Mouse (Mus musculus): ENCODE data around the gene Fkbp5.
"Not testable (repeated sequence)": the region's sequence is repeated elsewhere in the genome, so short reads cannot be mapped to it uniquely, and the experiment has no call there.

Fkbp5 gene

DNA sequence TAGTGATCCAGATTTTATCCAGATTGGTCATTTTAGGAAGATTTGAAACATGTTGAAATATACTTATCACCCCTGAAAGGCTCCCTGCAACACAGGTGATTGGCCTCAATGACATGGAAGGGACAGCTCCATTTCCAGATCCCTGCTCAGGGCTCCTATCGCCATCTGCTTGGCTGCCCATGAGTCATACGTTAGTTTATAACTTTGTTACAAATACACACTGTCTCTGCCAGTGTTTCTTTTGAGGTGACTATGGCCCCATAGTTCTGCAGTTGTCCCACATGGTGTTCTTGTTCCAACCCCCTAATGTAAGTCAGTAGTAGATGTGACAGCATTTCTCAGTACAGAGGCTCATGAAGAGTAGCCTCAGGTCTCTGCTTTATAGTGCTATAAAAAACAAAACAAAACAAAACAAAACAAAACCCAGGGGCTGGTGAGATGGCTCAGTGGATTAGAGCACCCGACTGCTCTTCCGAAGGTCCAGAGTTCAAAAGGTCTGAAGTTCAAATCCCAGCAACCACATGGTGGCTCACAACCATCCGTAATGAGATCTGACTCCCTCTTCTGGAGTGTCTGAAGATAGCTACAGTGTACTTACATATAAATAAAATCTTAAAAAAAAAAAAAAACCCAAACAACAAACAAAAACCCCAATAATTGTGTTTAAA, 108.9 kb downstream of the Fkbp5 start:
- TF ChIP-seq NANOG (IDR thresholded peaks at IDR 0.05; ENCODE audit: borderline replicate concordance, low read length) (no peak), CTCF (conservative IDR thresholded peaks at IDR 0.05; ENCODE audit: low read length) (no peak), POU5F1 (IDR thresholded peaks at IDR 0.05; ENCODE audit: borderline replicate concordance, low read length) (no peak)
- Histone ChIP-seq H3K4me1 (replicated peaks; ENCODE audit: low read depth, low read length) (peaks cover 63% of the 10 kb centered on the region), H3K9me3 (ENCODE audit: low read length) (no peaks in the 10 kb centered on the region), H3K27me3 (ENCODE audit: insufficient read depth, low read length) (no peaks in the 10 kb centered on the region), H3K36me3 (ENCODE audit: insufficient read depth, low read length) (peaks cover 92% of the 10 kb centered on the region), H3K4me3 (replicated peaks; ENCODE audit: low read length) (no peak overlapping the region)

DNA sequence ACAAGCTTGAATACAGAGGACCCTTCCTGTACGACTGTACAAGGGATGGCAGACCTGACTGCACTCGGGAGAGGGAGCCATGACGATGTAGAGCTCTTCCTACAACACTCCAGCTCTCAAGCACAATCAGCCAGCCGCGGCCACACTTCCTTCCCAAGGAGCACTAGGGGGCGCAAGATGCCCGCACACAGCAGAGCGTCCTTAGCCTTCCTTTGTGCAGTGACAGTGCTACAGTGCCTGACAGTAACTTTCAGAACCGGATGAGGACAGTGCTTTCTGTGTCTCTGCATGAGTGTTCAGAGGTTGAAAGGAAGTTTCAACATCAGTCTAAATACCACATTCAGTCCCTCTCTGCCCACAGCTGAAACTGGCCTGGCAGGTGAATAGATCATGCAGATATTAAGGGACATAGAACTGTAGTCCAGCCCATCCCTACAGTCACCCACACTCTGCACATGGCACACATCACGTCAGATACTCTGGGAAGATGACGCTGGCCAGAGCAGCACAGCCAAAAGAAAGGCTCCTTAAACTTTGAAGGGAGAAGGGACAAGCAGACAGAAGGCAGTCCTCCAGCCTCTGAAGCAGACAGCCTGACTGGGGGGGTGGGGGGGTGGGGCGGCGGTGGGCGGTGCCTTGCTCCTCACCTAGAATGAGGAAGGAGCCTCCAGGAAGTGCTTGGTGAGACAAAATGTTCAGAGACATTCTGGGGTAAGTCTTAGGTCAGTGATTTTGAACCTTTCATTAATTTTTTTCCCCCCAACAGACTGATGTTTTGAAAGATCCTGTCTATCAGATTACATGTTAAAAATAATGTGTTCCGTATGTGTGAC, 109.7 kb downstream of the Fkbp5 start:
- Histone ChIP-seq H3K36me3 (ENCODE audit: insufficient read depth, low read length) (peaks cover 91% of the 10 kb centered on the region), H3K27me3 (ENCODE audit: insufficient read depth, low read length) (no peaks in the 10 kb centered on the region), H3K4me1 (replicated peaks; ENCODE audit: low read depth, low read length) (peaks cover 61% of the 10 kb centered on the region), H3K9me3 (ENCODE audit: low read length) (no peaks in the 10 kb centered on the region), H3K4me3 (replicated peaks; ENCODE audit: low read length) (no peak overlapping the region)
- peak; percentile 89 for TF ChIP-seq CTCF (conservative IDR thresholded peaks at IDR 0.05; ENCODE audit: low read length)
- no peak for TF ChIP-seq NANOG (IDR thresholded peaks at IDR 0.05; ENCODE audit: borderline replicate concordance, low read length)

GRCm38 (mm10) chr17:28406471-28406870, 110.9 kb downstream of the Fkbp5 start:
- Histone ChIP-seq H3K27me3 (ENCODE audit: insufficient read depth, low read length) (no peaks in the 10 kb centered on the region), H3K4me1 (replicated peaks; ENCODE audit: low read depth, low read length) (peaks cover 54% of the 10 kb centered on the region), H3K9me3 (ENCODE audit: low read length) (no peaks in the 10 kb centered on the region), H3K4me3 (replicated peaks; ENCODE audit: low read length) (no peak overlapping the region), H3K36me3 (ENCODE audit: insufficient read depth, low read length) (peaks cover 92% of the 10 kb centered on the region)
- TF ChIP-seq CTCF (conservative IDR thresholded peaks at IDR 0.05; ENCODE audit: low read length), result no peak
- TF ChIP-seq POU5F1 (IDR thresholded peaks at IDR 0.05; ENCODE audit: borderline replicate concordance, low read length), result no peak
- TF ChIP-seq NANOG (IDR thresholded peaks at IDR 0.05; ENCODE audit: borderline replicate concordance, low read length), result no peak

GRCm38 (mm10) chr17:28404745-28405144, 112.6 kb downstream of the Fkbp5 start:
- H3K4me1 ChIP-seq (replicated peaks; ENCODE audit: low read depth, low read length), result peaks cover 56% of the 10 kb centered on the region
- H3K36me3 ChIP-seq (ENCODE audit: insufficient read depth, low read length), result peaks cover 92% of the 10 kb centered on the region
- H3K4me3 ChIP-seq (replicated peaks; ENCODE audit: low read length); H3K27me3 ChIP-seq (ENCODE audit: insufficient read depth, low read length); H3K9me3 ChIP-seq (ENCODE audit: low read length): not testable (repeated sequence)

DNA sequence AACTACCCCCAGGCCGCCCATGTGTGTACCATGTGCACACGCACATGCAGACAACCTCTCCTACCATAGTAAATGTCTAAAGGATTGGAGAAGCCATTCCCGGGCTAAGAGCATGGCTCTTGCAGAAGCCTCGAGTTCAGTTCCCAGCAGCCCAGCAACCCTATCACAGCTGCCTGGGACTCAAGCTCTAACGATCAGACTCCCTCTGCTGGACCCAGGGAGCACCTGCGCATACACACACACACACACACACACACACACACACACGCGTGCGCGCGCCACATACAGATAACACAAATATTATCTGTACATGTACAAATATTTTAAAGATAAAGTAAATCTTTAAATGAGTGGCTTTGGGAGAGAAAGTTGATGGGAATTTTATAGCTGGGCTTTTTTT, 113.0 kb downstream of the Fkbp5 start:
- Histone ChIP-seq H3K9me3 (ENCODE audit: low read length) (no peaks in the 10 kb centered on the region), H3K4me1 (replicated peaks; ENCODE audit: low read depth, low read length) (peaks cover 59% of the 10 kb centered on the region), H3K27me3 (ENCODE audit: insufficient read depth, low read length) (no peaks in the 10 kb centered on the region), H3K36me3 (ENCODE audit: insufficient read depth, low read length) (peaks cover 93% of the 10 kb centered on the region), H3K4me3 (replicated peaks; ENCODE audit: low read length) (no peak overlapping the region)
- no peak for TF ChIP-seq POU5F1 (IDR thresholded peaks at IDR 0.05; ENCODE audit: borderline replicate concordance, low read length)
- TF ChIP-seq CTCF (conservative IDR thresholded peaks at IDR 0.05; ENCODE audit: low read length), result peak; percentile 22
- no peak for TF ChIP-seq NANOG (IDR thresholded peaks at IDR 0.05; ENCODE audit: borderline replicate concordance, low read length)

- Histone ChIP-seq H3K4me1 (replicated peaks; ENCODE audit: low read depth, low read length) (peaks cover 33% of the 10 kb centered on the region), H3K9me3 (ENCODE audit: low read length) (no peaks in the 10 kb centered on the region), H3K36me3 (ENCODE audit: insufficient read depth, low read length) (peaks cover 33% of the 10 kb centered on the region), H3K27me3 (ENCODE audit: insufficient read depth, low read length) (peaks cover 7% of the 10 kb centered on the region), H3K4me3 (replicated peaks; ENCODE audit: low read length) (no peak overlapping the region)
- TF ChIP-seq POU5F1 (IDR thresholded peaks at IDR 0.05; ENCODE audit: borderline replicate concordance, low read length) (no peak), CTCF (conservative IDR thresholded peaks at IDR 0.05; ENCODE audit: low read length) (no peak)
Measured at GRCm38 (mm10) chr17:28394994-28395393, 122.3 kb downstream of the Fkbp5 start.

- Histone ChIP-seq H3K27me3 (ENCODE audit: insufficient read depth, low read length) (peaks cover 12% of the 10 kb centered on the region), H3K4me3 (replicated peaks; ENCODE audit: low read length) (no peak overlapping the region), H3K36me3 (ENCODE audit: insufficient read depth, low read length) (peaks cover 25% of the 10 kb centered on the region), H3K9me3 (ENCODE audit: low read length) (no peaks in the 10 kb centered on the region), H3K4me1 (replicated peaks; ENCODE audit: low read depth, low read length) (peaks cover 27% of the 10 kb centered on the region)
- no peak for TF ChIP-seq NANOG (IDR thresholded peaks at IDR 0.05; ENCODE audit: borderline replicate concordance, low read length)
- no peak for TF ChIP-seq POU5F1 (IDR thresholded peaks at IDR 0.05; ENCODE audit: borderline replicate concordance, low read length)
- no peak for TF ChIP-seq CTCF (conservative IDR thresholded peaks at IDR 0.05; ENCODE audit: low read length)
Measured at GRCm38 (mm10) chr17:28394051-28394765, 123.1 kb downstream of the Fkbp5 start.

- H3K36me3 ChIP-seq (ENCODE audit: insufficient read depth, low read length), result 0 out of 2 replicates have a peak, but pooled peaks cover 3% of the 10 kb centered on the region
- H3K4me3 ChIP-seq (replicated peaks; ENCODE audit: low read length), result peak overlapping the region; percentile 64
- peaks cover 30% of the 10 kb centered on the region for H3K27me3 ChIP-seq (ENCODE audit: insufficient read depth, low read length)
- TF ChIP-seq NANOG (IDR thresholded peaks at IDR 0.05; ENCODE audit: borderline replicate concordance, low read length) (no peak), CTCF (conservative IDR thresholded peaks at IDR 0.05; ENCODE audit: low read length) (no peak), POU5F1 (IDR thresholded peaks at IDR 0.05; ENCODE audit: borderline replicate concordance, low read length) (no peak)
- H3K4me1 ChIP-seq (replicated peaks; ENCODE audit: low read depth, low read length), result peaks cover 35% of the 10 kb centered on the region
- no peaks in the 10 kb centered on the region for H3K9me3 ChIP-seq (ENCODE audit: low read length)
Measured at GRCm38 (mm10) chr17:28391568-28392432, 125.5 kb downstream of the Fkbp5 start.

All from E14TG2a.4 (cell line).